Mouse (Mus musculus) ES-E14 (cell line): ENCODE data around the gene Cnih2.

Source experiments
- CHD2 ChIP-seq: IDR thresholded peaks from 2 replicates; pipeline ENCODE4 v1.6.1; 2014; ENCODE audit warnings: mild to moderate bottlenecking, low read depth, low read length, inconsistent platforms
- HCFC1 ChIP-seq: IDR thresholded peaks from 2 replicates; pipeline ENCODE4 v1.6.1; 2012; ENCODE audit warnings: low read length, inconsistent platforms, borderline replicate concordance; ENCODE audit not compliant: insufficient read depth
- MAFK ChIP-seq: IDR thresholded peaks from 2 replicates; pipeline ENCODE4 v1.6.1; 2014; ENCODE audit warnings: mild to moderate bottlenecking, low read depth, low read length, inconsistent platforms; ENCODE audit not compliant: insufficient read depth
- ZNF384 ChIP-seq: IDR thresholded peaks from 2 replicates; pipeline ENCODE4 v1.6.1; 2012; ENCODE audit warnings: low read depth, low read length, inconsistent platforms

DNA sequence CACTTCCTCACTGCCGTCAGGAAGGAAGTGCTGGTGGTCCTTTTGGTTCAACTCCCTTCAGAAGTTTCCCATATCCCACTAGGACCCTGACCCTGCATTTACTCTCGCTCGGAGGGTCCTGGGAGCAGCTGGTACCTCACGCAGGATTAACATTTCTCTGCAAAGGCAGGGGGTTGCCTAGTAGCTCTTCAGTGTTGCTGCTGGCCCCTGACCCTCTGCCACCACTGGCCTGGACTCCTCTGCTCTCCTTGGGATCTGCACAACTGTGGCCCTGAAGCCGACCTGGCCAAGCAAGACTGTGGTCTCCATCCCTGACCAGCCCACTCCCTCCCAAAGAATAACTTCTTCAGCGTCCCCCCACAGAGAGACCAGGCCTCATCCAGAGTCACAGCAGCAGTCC lies 49.0 kb downstream of the Cnih2 start:
- TF ChIP-seq HCFC1 (no peak), MAFK (no peak), ZNF384 (no peak), CHD2 (no peak)
